Mouse (Mus musculus) gastrocnemius, postnatal 10 days (tissue): ENCODE data around the gene Zfp213. TPM values are rescaled to one million over a fixed set of nuclear protein-coding genes. Genes with fewer than 3 reads are reported as not detected.
"Not testable (repeated sequence)": the region's sequence is repeated elsewhere in the genome, so short reads cannot be mapped to it uniquely, and the experiment has no call there.

Source experiments
- DNase-seq: peaks from one replicate; pipeline ENCODE4 v3.0.0; 2021; ENCODE audit warnings: mixed read lengths
- total RNA-seq, 2 experiments: library from RNA; stranded (reverse); gene quantifications; 2 replicates each; pipeline ENCODE4 v1.2.3; 2021

Zfp213 gene
- total RNA-seq, 2 experiments from 2014 or later = 3.3 to 4.1 TPM

- no peak for DNase-seq
Measured at GRCm38 (mm10) chr17:23544766-23545165, 19.3 kb downstream of the Zfp213 start.

GRCm38 (mm10) chr17:23543983-23544382, 20.1 kb downstream of the Zfp213 start:
- DNase-seq = no peak

- no peak for DNase-seq
Measured at GRCm38 (mm10) chr17:23543325-23543724, 20.7 kb downstream of the Zfp213 start.

- DNase-seq = no peak
Measured at GRCm38 (mm10) chr17:23542835-23543234, 21.2 kb downstream of the Zfp213 start.

- DNase-seq = no peak
Measured at GRCm38 (mm10) chr17:23542004-23542720, 21.9 kb downstream of the Zfp213 start.

- no peak for DNase-seq
Measured at GRCm38 (mm10) chr17:23540605-23541475, 23.2 kb downstream of the Zfp213 start.

GRCm38 (mm10) chr17:23540106-23540505, 23.9 kb downstream of the Zfp213 start:
- no peak for DNase-seq

- DNase-seq = no peak
Measured at GRCm38 (mm10) chr17:23539608-23540007, 24.4 kb downstream of the Zfp213 start.

GRCm38 (mm10) chr17:23538299-23539015, 25.6 kb downstream of the Zfp213 start:
- no peak for DNase-seq

GRCm38 (mm10) chr17:23537554-23538255, 26.3 kb downstream of the Zfp213 start:
- DNase-seq = no peak

GRCm38 (mm10) chr17:23535046-23535788, 28.8 kb downstream of the Zfp213 start:
- DNase-seq = not testable (repeated sequence)

GRCm38 (mm10) chr17:23533591-23534490, 30.2 kb downstream of the Zfp213 start:
- not testable (repeated sequence) for DNase-seq

GRCm38 (mm10) chr17:23531408-23531807, 32.6 kb downstream of the Zfp213 start:
- not testable (repeated sequence) for DNase-seq

GRCm38 (mm10) chr17:23522941-23523732, 40.9 kb downstream of the Zfp213 start:
- DNase-seq = not testable (repeated sequence)

- DNase-seq = no peak
Measured at GRCm38 (mm10) chr17:23518701-23519423, 45.2 kb downstream of the Zfp213 start.
